Mouse (Mus musculus): ENCODE measurements around the gene Rin3. TPM values are rescaled to one million over a fixed set of nuclear protein-coding genes. Genes with fewer than 3 reads are reported as not detected.

Rin3 gene
- polyA plus RNA-seq, 1 experiment from 2014 or later = 14.2 TPM

GRCm38 (mm10) chr12:102391982-102392381 lies 109.1 kb downstream of the Rin3 start:
- H3K9me3 ChIP-seq = no peaks in the 10 kb centered on the region
- no peak overlapping the region for H3K4me3 ChIP-seq
- no peak overlapping the region for H3K4me2 ChIP-seq
- no peaks in the 10 kb centered on the region for H3K27me3 ChIP-seq
- no peak overlapping the region for H3K9ac ChIP-seq
- H3K36me3 ChIP-seq = peaks cover 17% of the 10 kb centered on the region; the same call in 1 of the 2 replicates
- WGBS = 73% methylated on average over 4 of the region's 4 CpGs
- no peak for ATAC-seq (ENCODE audit: borderline replicate concordance, extremely low read depth, low FRiP score, low TSS enrichment)
- 0 out of 2 replicates have a peak, but pooled peaks cover 4% of the 10 kb centered on the region for H3K4me1 ChIP-seq
- no peak overlapping the region for H3K27ac ChIP-seq

- Histone ChIP-seq H3K4me3 (no peak overlapping the region), H3K27ac (no peak overlapping the region), H3K36me3 (peaks cover 18% of the 10 kb centered on the region; the same call in 1 of the 2 replicates), H3K4me2 (no peak overlapping the region), H3K27me3 (no peaks in the 10 kb centered on the region), H3K9me3 (no peaks in the 10 kb centered on the region), H3K4me1 (0 out of 2 replicates have a peak, but pooled peaks cover 4% of the 10 kb centered on the region), H3K9ac (no peak overlapping the region)
- 88% methylated on average over 7 of the region's 7 CpGs for WGBS
- ATAC-seq (ENCODE audit: borderline replicate concordance, extremely low read depth, low FRiP score, low TSS enrichment) = no peak
Observed at GRCm38 (mm10) chr12:102394496-102394895, 111.6 kb downstream of the Rin3 start.

DNA sequence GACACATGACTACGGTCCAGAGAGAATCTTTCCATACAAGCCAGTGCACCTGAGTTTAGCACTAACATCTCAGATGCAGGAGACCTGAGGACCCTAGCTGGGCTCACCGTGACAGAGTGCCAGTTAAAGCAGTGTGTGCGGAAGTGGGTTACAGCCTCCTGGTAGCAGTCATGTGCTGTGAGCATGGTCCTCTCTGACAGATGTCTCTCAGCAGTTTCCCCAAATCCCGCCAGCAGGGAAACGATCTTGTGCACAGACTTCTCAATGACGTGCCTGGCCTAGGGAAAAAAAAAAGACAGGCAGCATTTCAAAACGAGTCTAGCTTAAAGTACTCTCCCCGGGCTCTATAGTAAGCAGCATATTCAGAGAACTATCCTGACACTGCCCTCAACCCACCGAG lies 112.7 kb downstream of the Rin3 start:
- 0 out of 2 replicates have a peak, but pooled peaks cover 4% of the 10 kb centered on the region for H3K4me1 ChIP-seq
- 71% methylated on average over 9 of the region's 9 CpGs for WGBS
- no peaks in the 10 kb centered on the region for H3K27me3 ChIP-seq
- H3K9me3 ChIP-seq = no peaks in the 10 kb centered on the region
- no peak overlapping the region for H3K4me3 ChIP-seq
- no peak overlapping the region for H3K9ac ChIP-seq
- H3K4me2 ChIP-seq = no peak overlapping the region
- peaks cover 19% of the 10 kb centered on the region; the same call in 1 of the 2 replicates for H3K36me3 ChIP-seq
- no peak overlapping the region for H3K27ac ChIP-seq
- no peak for ATAC-seq (ENCODE audit: borderline replicate concordance, extremely low read depth, low FRiP score, low TSS enrichment)

- no peaks in the 10 kb centered on the region for H3K9me3 ChIP-seq
- no peak overlapping the region for H3K4me3 ChIP-seq
- no peak overlapping the region for H3K9ac ChIP-seq
- H3K4me1 ChIP-seq = 0 out of 2 replicates have a peak, but pooled peaks cover 4% of the 10 kb centered on the region
- peak; percentile 49; the same call in 1 of the 2 replicates for ATAC-seq (ENCODE audit: borderline replicate concordance, extremely low read depth, low FRiP score, low TSS enrichment)
- H3K36me3 ChIP-seq = peaks cover 20% of the 10 kb centered on the region; the same call in 1 of the 2 replicates
- WGBS = 41% methylated on average over 19 of the region's 19 CpGs
- H3K27me3 ChIP-seq = no peaks in the 10 kb centered on the region
- H3K27ac ChIP-seq = no peak overlapping the region
- no peak overlapping the region for H3K4me2 ChIP-seq
Observed at GRCm38 (mm10) chr12:102395998-102396991, 113.4 kb downstream of the Rin3 start.

GRCm38 (mm10) chr12:102398588-102398987 lies 115.7 kb downstream of the Rin3 start:
- no peak overlapping the region for H3K4me3 ChIP-seq
- H3K9ac ChIP-seq = no peak overlapping the region
- no peak overlapping the region for H3K4me2 ChIP-seq
- 88% methylated on average over 4 of the region's 4 CpGs for WGBS
- ATAC-seq (ENCODE audit: borderline replicate concordance, extremely low read depth, low FRiP score, low TSS enrichment) = no peak
- H3K4me1 ChIP-seq = 0 out of 2 replicates have a peak, but pooled peaks cover 4% of the 10 kb centered on the region
- H3K27ac ChIP-seq = no peak overlapping the region
- no peaks in the 10 kb centered on the region for H3K27me3 ChIP-seq
- no peaks in the 10 kb centered on the region for H3K9me3 ChIP-seq
- peaks cover 25% of the 10 kb centered on the region; the same call in 1 of the 2 replicates for H3K36me3 ChIP-seq

- Histone ChIP-seq H3K36me3 (no peaks in the 10 kb centered on the region), H3K4me3 (no peak overlapping the region), H3K9me3 (no peaks in the 10 kb centered on the region), H3K27ac (no peak overlapping the region), H3K4me1 (peaks cover 12% of the 10 kb centered on the region), H3K9ac (no peak overlapping the region), H3K4me2 (no peak overlapping the region), H3K27me3 (no peaks in the 10 kb centered on the region)
- 83% methylated on average over 13 of the region's 13 CpGs for WGBS
- no peak for ATAC-seq (ENCODE audit: borderline replicate concordance, extremely low read depth, low FRiP score, low TSS enrichment)
Observed at GRCm38 (mm10) chr12:102413171-102413570, 130.3 kb downstream of the Rin3 start.

DNA sequence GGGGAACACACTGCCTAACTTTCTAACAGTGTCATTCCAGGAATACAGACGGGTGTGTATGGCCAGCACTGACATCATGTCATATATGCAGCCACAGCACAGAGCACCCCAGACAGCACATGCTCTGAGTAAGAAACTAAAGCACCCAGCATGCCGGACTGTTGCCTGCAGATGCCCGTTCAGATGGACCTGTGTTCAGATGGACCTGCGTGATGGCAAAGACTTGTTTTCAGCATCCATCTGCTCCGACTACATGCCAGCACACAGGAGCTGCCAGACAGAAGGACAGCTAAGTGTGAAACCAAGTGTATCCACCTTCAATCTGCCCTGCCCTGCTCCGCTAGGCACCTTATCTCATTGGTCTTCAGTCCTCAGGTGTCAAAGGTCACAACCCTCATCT lies 131.8 kb downstream of the Rin3 start:
- Histone ChIP-seq H3K36me3 (no peaks in the 10 kb centered on the region), H3K27ac (no peak overlapping the region), H3K27me3 (no peaks in the 10 kb centered on the region), H3K4me3 (no peak overlapping the region), H3K9ac (no peak overlapping the region), H3K4me1 (peaks cover 16% of the 10 kb centered on the region), H3K4me2 (no peak overlapping the region), H3K9me3 (no peaks in the 10 kb centered on the region)
- no peak for ATAC-seq (ENCODE audit: borderline replicate concordance, extremely low read depth, low FRiP score, low TSS enrichment)
- 85% methylated on average over 6 of the region's 6 CpGs for WGBS

GRCm38 (mm10) chr12:102416391-102416837 lies 133.6 kb downstream of the Rin3 start:
- Histone ChIP-seq H3K4me1 (peaks cover 26% of the 10 kb centered on the region), H3K4me3 (no peak overlapping the region), H3K36me3 (no peaks in the 10 kb centered on the region), H3K9ac (no peak overlapping the region), H3K27ac (no peak overlapping the region), H3K27me3 (no peaks in the 10 kb centered on the region), H3K4me2 (no peak overlapping the region), H3K9me3 (no peaks in the 10 kb centered on the region)
- WGBS = 28% methylated on average over 7 of the region's 7 CpGs
- ATAC-seq (ENCODE audit: borderline replicate concordance, extremely low read depth, low FRiP score, low TSS enrichment) = peak; percentile 72; the same call in 1 of the 2 replicates

GRCm38 (mm10) chr12:102416955-102417510 lies 134.2 kb downstream of the Rin3 start:
- 68% methylated on average over 7 of the region's 7 CpGs for WGBS
- peaks cover 26% of the 10 kb centered on the region for H3K4me1 ChIP-seq
- H3K9ac ChIP-seq = no peak overlapping the region
- no peaks in the 10 kb centered on the region for H3K27me3 ChIP-seq
- no peak overlapping the region for H3K4me2 ChIP-seq
- no peak overlapping the region for H3K27ac ChIP-seq
- no peaks in the 10 kb centered on the region for H3K36me3 ChIP-seq
- no peaks in the 10 kb centered on the region for H3K9me3 ChIP-seq
- ATAC-seq (ENCODE audit: borderline replicate concordance, extremely low read depth, low FRiP score, low TSS enrichment) = peak; percentile 16; the same call in 1 of the 2 replicates
- H3K4me3 ChIP-seq = no peak overlapping the region

GRCm38 (mm10) chr12:102417701-102418100 lies 134.9 kb downstream of the Rin3 start:
- Histone ChIP-seq H3K27ac (no peak overlapping the region), H3K9ac (no peak overlapping the region), H3K27me3 (no peaks in the 10 kb centered on the region), H3K9me3 (no peaks in the 10 kb centered on the region), H3K4me2 (no peak overlapping the region), H3K4me3 (no peak overlapping the region), H3K36me3 (0 out of 2 replicates have a peak, but pooled peaks cover 1% of the 10 kb centered on the region), H3K4me1 (peaks cover 26% of the 10 kb centered on the region)
- 81% methylated on average over 6 of the region's 6 CpGs for WGBS
- ATAC-seq (ENCODE audit: borderline replicate concordance, extremely low read depth, low FRiP score, low TSS enrichment) = no peak

DNA sequence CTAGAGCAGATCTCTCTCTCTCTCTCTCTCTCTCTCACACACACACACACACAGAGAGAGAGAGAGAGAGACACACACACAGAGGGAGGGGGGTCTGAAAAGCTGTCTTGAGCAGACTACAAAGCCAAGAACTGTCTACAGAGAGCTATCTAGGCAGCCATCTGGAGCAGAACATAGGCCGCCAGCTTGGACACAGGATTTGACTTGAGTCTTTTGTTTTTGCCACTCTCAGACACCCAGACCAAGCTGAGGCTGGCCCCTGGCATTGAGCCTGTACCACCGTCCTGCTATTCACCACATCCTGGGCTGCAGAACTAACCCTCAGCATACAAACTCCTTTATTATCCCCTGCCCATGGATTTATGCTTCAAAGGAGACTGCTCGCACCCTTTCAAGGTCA lies 136.7 kb downstream of the Rin3 start:
- ATAC-seq (ENCODE audit: borderline replicate concordance, extremely low read depth, low FRiP score, low TSS enrichment) = no peak
- Histone ChIP-seq H3K9ac (no peak overlapping the region), H3K4me2 (no peak overlapping the region), H3K4me1 (peaks cover 27% of the 10 kb centered on the region), H3K36me3 (peaks cover 6% of the 10 kb centered on the region; the same call in 1 of the 2 replicates), H3K27ac (peak overlapping the region; percentile 42; the same call in 1 of the 2 replicates), H3K4me3 (no peak overlapping the region), H3K9me3 (no peaks in the 10 kb centered on the region), H3K27me3 (no peaks in the 10 kb centered on the region)
- WGBS = 53% methylated on average over 3 of the region's 3 CpGs
